ENCODE assay signal across 21 mouse cellular contexts in the genomic region with DNA sequence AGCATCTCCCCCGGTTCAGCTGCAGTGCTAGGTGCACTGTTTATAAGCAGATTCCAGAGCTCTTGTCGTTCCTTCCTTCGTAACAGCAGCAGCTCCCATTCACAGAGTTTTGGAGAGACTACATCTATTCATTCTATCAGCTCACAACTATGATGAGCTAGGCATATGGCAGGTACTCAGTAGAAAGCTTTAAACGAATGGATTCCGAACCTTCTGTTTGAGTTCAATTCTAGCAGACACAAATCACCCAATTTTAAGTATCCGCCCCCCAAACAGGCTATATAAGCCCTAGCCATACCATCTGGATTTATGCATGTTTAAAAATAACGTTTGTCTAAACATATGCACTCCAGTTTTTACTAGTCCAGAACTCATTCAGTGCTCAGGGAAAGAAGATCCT. TPM values are rescaled to one million over a fixed set of nuclear protein-coding genes. Genes with fewer than 3 reads are reported as not detected.
A peak's percentile ranks its signal among the peaks of the same experiment; 100 is the strongest.
DNase-seq lines count a peak whose midpoint lies in the region; ATAC-seq lines count a peak whose summit lies in the region.
"Had no signal": no experiment of that assay in that cellular context is flagged by ENCODE, and none has a peak within 500 bp of the region (broad histone marks: within the 10 kb centered on the region; RNA-seq: fewer than 3 reads in every experiment).

No protein-coding gene starts in this region.

- intact Hi-C loops in left cerebral cortex, postnatal 14 days (cut with DNase I): no loop called here
- intact Hi-C loops in left cerebral cortex, postnatal 4 days (cut with DNase I): no loop called here

- ATAC-seq in frontal cortex, adult (ENCODE audit: low TSS enrichment): peak; percentile 56
- ATAC-seq: activated CD4-positive, CD25-positive, alpha-beta regulatory T cell, adult 4 months; CD4-positive, CD25-positive, alpha-beta regulatory T cell, adult 4 months; forebrain, embryonic 14.5 days; forebrain, embryonic 16.5 days; Patski had no signal

- DNase-seq in frontal cortex, postnatal 14 days (ENCODE audit: low spot score in 2 of 2): no peak
- DNase-seq in left cerebral cortex, postnatal 14 days (ENCODE audit: low spot score in 2 of 2): peak; percentile 8 to 46
- DNase-seq in left cerebral cortex, postnatal 4 days: no peak
- DNase-seq in brain, adult 2 months (ENCODE audit: low read depth, low spot score): peak; percentile 52
- DNase-seq: adrenal gland, adult 8-10 months; adrenal gland, postnatal 14 days; adrenal gland, postnatal 36 days; B cell, adult 2 months; cerebellum, adult 11 months; cerebellum, adult 18-20 months; cerebellum, adult 8-10 months; cerebellum, adult 9-11 months; cerebellum, postnatal 14 days; cerebellum, postnatal 36 days; embryo, embryonic 11 days had no signal

RNA-seq across cellular contexts. Expression of a gene that starts 9.8 kb away (rescaled TPM):
- 100 to 1,000 TPM in 1 of 2 experiments, 10 to 100 TPM in 1; 96.6 to 100 TPM for total RNA-seq in left cerebral cortex, postnatal 14 days (2021)
- 10 to 100 TPM; 81.4 to 95.0 TPM for total RNA-seq in left cerebral cortex, postnatal 4 days (2021)

Comparison
In these comparisons a context has a peak if more than half of its experiments do, and no peak if none do; other contexts are left out.
1. DNase-seq: peak in left cerebral cortex, postnatal 14 days (2 of 2) and brain, adult 2 months (single experiment); none in frontal cortex, postnatal 14 days (0 of 2) and left cerebral cortex, postnatal 4 days (single experiment).